Mouse (Mus musculus) E14TG2a.4 (cell line): ENCODE measurements around the gene Ncoa1.

ENCODE experiments used
- CTCF ChIP-seq: conservative IDR thresholded peaks from 2 replicates; pipeline ENCODE4 v1.5.1; 2014; ENCODE audit warnings: low read length
- NANOG ChIP-seq: IDR thresholded peaks from 2 replicates; pipeline ENCODE4 v1.6.1; 2014; ENCODE audit warnings: borderline replicate concordance, low read length, mixed read lengths
- POU5F1 ChIP-seq: IDR thresholded peaks from 2 replicates; pipeline ENCODE4 v1.6.1; 2014; ENCODE audit warnings: low read length, borderline replicate concordance

DNA sequence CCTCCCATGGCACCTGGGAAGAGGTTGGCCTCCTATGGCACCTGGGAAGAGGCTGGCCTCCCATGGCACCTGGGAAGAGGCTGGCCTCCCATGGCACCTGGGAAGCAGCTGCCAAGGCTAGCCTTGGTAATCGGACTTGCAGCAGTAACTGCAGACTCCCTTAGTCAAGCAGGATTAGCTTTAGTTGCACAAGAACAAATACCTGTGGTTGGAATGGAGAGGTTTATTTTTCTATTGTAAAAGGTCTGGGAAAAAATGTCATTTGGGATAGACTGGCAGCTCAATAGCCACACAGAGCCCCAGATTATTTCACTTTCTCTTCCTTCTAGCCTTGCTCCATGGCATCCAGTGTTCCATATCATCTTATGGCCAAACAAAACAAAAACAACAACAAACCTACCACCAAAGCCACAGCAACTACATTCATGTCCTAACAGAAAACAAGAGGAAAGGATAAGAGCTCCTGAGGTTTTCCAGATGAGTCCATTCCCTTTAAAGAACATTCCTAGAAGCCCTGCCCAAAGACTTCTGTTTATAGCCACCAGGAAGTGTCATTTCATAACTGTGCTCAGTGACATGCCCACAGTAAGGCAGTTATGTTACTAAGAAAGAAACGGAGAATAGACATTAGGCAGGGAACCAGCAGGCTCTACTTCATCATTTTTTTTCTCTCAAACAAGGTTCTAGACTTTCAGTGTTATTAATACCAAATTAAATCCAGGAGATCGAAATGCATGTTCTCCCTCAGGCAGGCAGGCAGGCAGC lies 46.7 kb downstream of the Ncoa1 start:
- no peak for TF ChIP-seq CTCF
- TF ChIP-seq NANOG, result no peak
- TF ChIP-seq POU5F1, result no peak
